Mouse (Mus musculus) small intestine, adult 2 months (tissue): ENCODE data around the gene Rapgef4.

Experiments
- CTCF ChIP-seq: fragments of 200-500 bp; IDR thresholded peaks from 2 replicates; pipeline ENCODE4 v1.5.1; 2012; ENCODE audit warnings: low read depth, mild to moderate bottlenecking, control low read depth, inconsistent platforms, low read length, moderate library complexity, mixed read lengths; ENCODE audit not compliant: insufficient replicate concordance, insufficient read length; ENCODE audit errors: extremely low read depth
- POLR2A ChIP-seq: fragments of 200-500 bp; IDR thresholded peaks from 2 replicates; pipeline ENCODE4 v1.6.1; 2012; ENCODE audit warnings: low read depth, mild to moderate bottlenecking, control low read depth, inconsistent platforms, low read length, moderate library complexity

GRCm38 (mm10) chr2:72287142-72287541, 306.1 kb downstream of the Rapgef4 start:
- TF ChIP-seq CTCF = no peak
- no peak for TF ChIP-seq POLR2A
